Mouse (Mus musculus) retina, postnatal 7 days (tissue): ENCODE results near the gene Svopl.
A peak's percentile ranks its signal among the peaks of the same experiment; 100 is the strongest.

Experiments used
- DNase-seq: peaks from one replicate; pipeline ENCODE4 v3.0.0-alpha.2; 2012; ENCODE audit warnings: low read depth, low spot score

The Svopl gene

GRCm38 (mm10) chr6:38031924-38032540, 14.8 kb downstream of the Svopl start:
- DNase-seq = no peak

DNA sequence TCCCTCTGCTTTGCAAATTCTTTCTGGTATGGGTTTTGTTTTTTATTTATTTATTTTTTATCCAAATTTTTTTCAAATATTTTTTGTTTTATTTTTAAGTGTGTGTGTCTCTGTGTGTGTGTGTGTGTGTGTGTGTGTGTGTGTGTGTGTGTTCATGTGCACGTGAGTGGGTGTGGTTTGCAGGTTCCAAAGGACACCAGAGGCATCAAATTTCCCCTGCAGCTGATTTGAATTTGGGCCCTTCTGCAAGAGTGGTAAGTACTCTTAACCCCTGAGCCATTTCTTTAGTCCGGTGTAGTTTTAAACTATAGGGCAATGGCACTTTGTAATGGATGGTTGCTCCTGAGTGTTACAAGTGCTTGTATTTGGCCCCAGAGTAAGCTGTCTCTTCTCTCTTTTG, 18.6 kb downstream of the Svopl start:
- no peak for DNase-seq

- DNase-seq = no peak
These were observed 19.0 kb downstream of the Svopl start for GRCm38 (mm10) chr6:38027771-38028170.

- no peak for DNase-seq
These were observed 23.5 kb downstream of the Svopl start for GRCm38 (mm10) chr6:38023284-38023683.

DNA sequence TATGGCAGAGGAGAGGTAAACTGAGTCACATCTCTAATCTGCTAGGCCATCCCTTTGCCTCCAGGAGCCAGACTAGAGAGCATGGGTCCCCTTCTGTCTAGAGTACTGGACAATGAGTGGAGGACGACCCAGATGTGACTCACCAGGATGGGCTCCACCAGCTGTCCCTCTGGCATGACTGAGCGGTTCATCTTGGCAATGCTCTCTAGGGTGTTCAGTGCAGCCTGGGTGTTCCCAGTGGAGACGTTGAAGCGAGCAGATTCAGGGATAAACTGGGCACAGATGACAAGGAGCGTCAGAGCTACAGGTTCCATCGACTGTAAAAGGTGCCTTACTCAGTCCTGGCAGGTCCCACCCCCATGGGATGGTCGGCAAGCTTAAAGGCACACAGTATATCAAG, 25.4 kb downstream of the Svopl start:
- DNase-seq = no peak

- no peak for DNase-seq
These were observed 34.0 kb downstream of the Svopl start for GRCm38 (mm10) chr6:38012829-38013228.

DNA sequence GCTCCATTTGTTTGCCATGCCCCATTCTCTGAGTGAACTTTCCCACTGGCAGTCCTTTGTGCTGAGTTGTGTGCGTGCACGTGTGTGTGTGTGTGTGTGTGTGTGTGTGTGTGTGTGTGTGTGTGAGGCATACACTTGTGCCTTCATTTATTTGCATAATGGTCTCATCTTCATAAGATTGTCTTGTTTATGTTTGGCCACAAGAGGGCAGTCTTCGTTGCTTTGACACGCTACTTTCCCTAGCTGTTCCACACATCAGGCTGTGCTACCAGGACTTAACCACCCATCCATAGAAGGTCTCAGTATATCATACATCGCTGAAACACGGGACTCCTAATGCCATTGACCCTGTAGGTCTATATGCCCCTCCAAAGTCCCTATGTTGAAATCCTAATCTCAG, 39.3 kb downstream of the Svopl start:
- DNase-seq = peak; percentile 55

DNA sequence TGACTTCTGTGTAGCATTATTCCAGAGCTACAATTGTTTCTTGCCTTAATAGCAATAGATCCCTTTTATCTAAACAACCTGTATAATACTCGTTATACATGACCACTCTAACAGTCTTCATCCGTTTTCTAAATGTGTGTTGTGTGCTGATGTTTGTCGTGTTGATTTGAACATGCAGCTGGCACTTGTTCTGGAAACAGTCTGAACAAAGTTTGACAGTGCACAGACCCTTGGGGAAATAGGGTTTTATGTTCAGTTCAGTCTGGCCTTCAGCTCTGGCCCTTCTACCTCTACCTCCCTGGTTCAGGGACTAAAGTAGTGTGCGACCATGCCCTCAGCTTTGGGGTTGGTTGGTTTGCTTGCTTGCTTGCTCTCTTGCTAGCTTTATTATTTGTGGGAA, 79.4 kb downstream of the Svopl start:
- no peak for DNase-seq

DNA sequence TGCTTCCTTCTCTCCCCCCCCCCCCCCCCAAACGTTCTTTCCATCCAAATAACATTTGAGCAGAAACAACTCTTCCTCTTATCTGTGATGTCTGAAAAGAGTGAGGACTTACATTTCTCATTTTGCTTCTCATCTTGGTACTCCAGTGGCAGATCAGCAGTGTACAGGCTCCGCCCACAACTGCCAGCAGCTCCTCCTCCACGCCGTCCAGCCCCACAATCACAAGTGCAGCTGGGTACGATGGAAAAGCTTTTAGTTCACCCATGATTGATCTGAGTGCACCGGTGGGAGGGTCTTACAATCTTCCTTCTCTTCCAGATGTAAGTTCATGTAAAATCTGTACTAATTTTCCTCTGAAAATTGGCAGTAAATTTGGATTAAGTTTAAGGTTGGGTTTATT, 95.5 kb downstream of the Svopl start:
- DNase-seq = no peak

- no peak for DNase-seq
These were observed 110.3 kb downstream of the Svopl start for GRCm38 (mm10) chr6:37936498-37936897.
